In the genomic region with DNA sequence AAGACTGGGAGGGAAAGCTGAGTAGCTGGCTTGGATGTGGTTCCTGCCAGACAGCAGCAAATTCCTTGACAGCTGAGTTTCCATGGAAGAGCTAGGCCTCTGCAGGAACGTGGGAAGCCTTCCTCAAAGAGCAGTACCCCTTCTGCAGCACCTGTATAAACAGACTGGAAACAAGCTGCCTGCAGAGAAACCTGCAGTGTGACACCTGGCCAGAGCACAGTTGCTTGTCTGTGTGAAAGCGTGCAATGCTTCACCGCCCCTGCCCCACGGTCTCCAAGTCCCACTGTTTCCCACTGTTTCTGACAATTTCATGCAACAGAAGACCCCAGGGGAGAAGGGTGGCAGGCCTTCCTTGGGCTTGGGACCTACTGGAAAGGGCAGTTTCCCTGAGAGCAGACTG, we compare ENCODE assay signal across 20 mouse cellular contexts.
DNase-seq lines count a peak whose midpoint lies in the region; ATAC-seq lines count a peak whose summit lies in the region.
"Had no signal": no experiment of that assay in that cellular context is flagged by ENCODE, and none has a peak within 500 bp of the region (broad histone marks: within the 10 kb centered on the region; RNA-seq: fewer than 3 reads in every experiment).

No protein-coding gene starts in this region.

- no peak overlapping the region for H3K4me3 ChIP-seq in hindbrain, embryonic 16.5 days (ENCODE audit: low read length)
- H3K4me3 ChIP-seq in hindbrain, embryonic 11.5 days (ENCODE audit: low read depth, low read length) = no peak overlapping the region
- H3K4me3 ChIP-seq in midbrain, embryonic 15.5 days = no peak overlapping the region
- no peak overlapping the region for H3K4me3 ChIP-seq in midbrain, embryonic 14.5 days (replicated peaks; ENCODE audit: low read depth, low read length)
- H3K4me3 ChIP-seq in embryonic facial prominence, embryonic 13.5 days = no peak overlapping the region
- H3K4me3 ChIP-seq: heart, embryonic 13.5 days; hindbrain, embryonic 15.5 days; limb, embryonic 15.5 days; megakaryocyte, embryonic 14.5 days; myocyte had no signal

- H3K27me3 ChIP-seq in hindbrain, embryonic 16.5 days (replicated peaks; ENCODE audit: control insufficient read depth, insufficient read depth, low read length) = no peaks in the 10 kb centered on the region
- H3K27me3 ChIP-seq in hindbrain, embryonic 11.5 days (ENCODE audit: control insufficient read depth, insufficient read depth, low read length) = no peaks in the 10 kb centered on the region
- H3K27me3 ChIP-seq in midbrain, embryonic 15.5 days (replicated peaks) = no peaks in the 10 kb centered on the region
- H3K27me3 ChIP-seq in midbrain, embryonic 14.5 days (ENCODE audit: control insufficient read depth, insufficient read depth, low read length) = no peaks in the 10 kb centered on the region
- no peaks in the 10 kb centered on the region for H3K27me3 ChIP-seq in embryonic facial prominence, embryonic 13.5 days
- H3K27me3 ChIP-seq: CH12.LX; heart, embryonic 13.5 days; hindbrain, embryonic 15.5 days; limb, embryonic 15.5 days; megakaryocyte, embryonic 14.5 days; Patski had no signal

- peak overlapping the region; percentile 5; the same call in 1 of the 2 replicates for H3K9ac ChIP-seq in hindbrain, embryonic 16.5 days (ENCODE audit: low read depth, low read length)
- no peak overlapping the region for H3K9ac ChIP-seq in hindbrain, embryonic 11.5 days (ENCODE audit: low read depth, low read length)
- H3K9ac ChIP-seq in midbrain, embryonic 15.5 days = no peak overlapping the region
- no peak overlapping the region for H3K9ac ChIP-seq in midbrain, embryonic 14.5 days (replicated peaks; ENCODE audit: low read length)
- H3K9ac ChIP-seq in embryonic facial prominence, embryonic 13.5 days = no peak overlapping the region
- H3K9ac ChIP-seq: forebrain, postnatal 0 days; heart, embryonic 13.5 days; hindbrain, embryonic 15.5 days; limb, embryonic 15.5 days had no signal

- H3K4me1 ChIP-seq in hindbrain, embryonic 16.5 days (ENCODE audit: control insufficient read depth, insufficient read depth, low read depth, low read length) = peaks cover 6% of the 10 kb centered on the region
- no peaks in the 10 kb centered on the region for H3K4me1 ChIP-seq in hindbrain, embryonic 11.5 days (replicated peaks; ENCODE audit: control insufficient read depth, insufficient read depth, low read length)
- H3K4me1 ChIP-seq in midbrain, embryonic 15.5 days = peaks cover 18% of the 10 kb centered on the region
- peaks cover 21% of the 10 kb centered on the region for H3K4me1 ChIP-seq in midbrain, embryonic 14.5 days (ENCODE audit: control insufficient read depth, insufficient read depth, low read length)
- H3K4me1 ChIP-seq in embryonic facial prominence, embryonic 13.5 days = peaks cover 32% of the 10 kb centered on the region

- H3K27ac ChIP-seq in hindbrain, embryonic 16.5 days (ENCODE audit: low read depth, low read length) = no peak overlapping the region
- no peak overlapping the region for H3K27ac ChIP-seq in hindbrain, embryonic 11.5 days (ENCODE audit: low read depth, low read length)
- 0 out of 2 replicates have a peak overlapping the region, but pooled peaks have one; percentile 15 for H3K27ac ChIP-seq in midbrain, embryonic 15.5 days
- no peak overlapping the region for H3K27ac ChIP-seq in midbrain, embryonic 14.5 days (replicated peaks; ENCODE audit: low read depth, low read length)
- 0 out of 2 replicates have a peak overlapping the region, but pooled peaks have one; percentile 7 for H3K27ac ChIP-seq in embryonic facial prominence, embryonic 13.5 days
- H3K27ac ChIP-seq: heart, embryonic 13.5 days; hindbrain, embryonic 15.5 days had no signal

- no peak for DNase-seq in hindbrain, embryonic 11.5 days (ENCODE audit: low spot score)
- no peak for DNase-seq in midbrain, embryonic 14.5 days
- no peak for DNase-seq in adrenal gland, postnatal 4 days (ENCODE audit: low spot score in 2 of 2)
- DNase-seq in liver = no peak
- DNase-seq: cerebellum, adult 18-20 months; forebrain, postnatal 0 days; gastrocnemius, postnatal 10 days; kidney, adult 9 months; right cerebral cortex, postnatal 14 days; thymus, adult 18-20 months had no signal

- no peaks in the 10 kb centered on the region for H3K9me3 ChIP-seq in hindbrain, embryonic 16.5 days (ENCODE audit: control insufficient read depth, low read length)
- no peaks in the 10 kb centered on the region for H3K9me3 ChIP-seq in hindbrain, embryonic 11.5 days (ENCODE audit: control insufficient read depth, low read length)
- H3K9me3 ChIP-seq in midbrain, embryonic 15.5 days = no peaks in the 10 kb centered on the region
- no peaks in the 10 kb centered on the region for H3K9me3 ChIP-seq in midbrain, embryonic 14.5 days (ENCODE audit: control insufficient read depth, low read length)
- H3K9me3 ChIP-seq in embryonic facial prominence, embryonic 13.5 days = peaks cover 6% of the 10 kb centered on the region; the same call in 1 of the 2 replicates
- H3K9me3 ChIP-seq: hindbrain, embryonic 15.5 days; limb, embryonic 15.5 days; megakaryocyte, embryonic 14.5 days had no signal

- no peak for ATAC-seq in hindbrain, embryonic 16.5 days
- no peak for ATAC-seq in hindbrain, embryonic 11.5 days (ENCODE audit: low FRiP score)
- ATAC-seq in midbrain, embryonic 15.5 days (replicated peaks) = no peak
- no peak for ATAC-seq in midbrain, embryonic 14.5 days (ENCODE audit: low FRiP score, low TSS enrichment)
- ATAC-seq in embryonic facial prominence, embryonic 13.5 days (ENCODE audit: insufficient number of reproducible peaks, insufficient read depth, low FRiP score, low TSS enrichment, low read depth) = no peak
- ATAC-seq: forebrain, postnatal 0 days; Patski had no signal

- 37% methylated on average over 4 of the region's 4 CpGs for WGBS in hindbrain, embryonic 16.5 days
- WGBS in hindbrain, embryonic 11.5 days = 32% methylated on average over 4 of the region's 4 CpGs
- WGBS in midbrain, embryonic 15.5 days = 40% methylated on average over 4 of the region's 4 CpGs
- 44% methylated on average over 4 of the region's 4 CpGs for WGBS in midbrain, embryonic 14.5 days
- 48% methylated on average over 4 of the region's 4 CpGs for WGBS in embryonic facial prominence, embryonic 13.5 days

- no peaks in the 10 kb centered on the region for H3K36me3 ChIP-seq in hindbrain, embryonic 16.5 days (ENCODE audit: control insufficient read depth, insufficient read depth, low read length)
- H3K36me3 ChIP-seq in hindbrain, embryonic 11.5 days (ENCODE audit: control insufficient read depth, insufficient read depth, low read length) = no peaks in the 10 kb centered on the region
- no peaks in the 10 kb centered on the region for H3K36me3 ChIP-seq in midbrain, embryonic 15.5 days (replicated peaks)
- no peaks in the 10 kb centered on the region for H3K36me3 ChIP-seq in midbrain, embryonic 14.5 days (ENCODE audit: control insufficient read depth, insufficient read depth, low read length)
- H3K36me3 ChIP-seq in embryonic facial prominence, embryonic 13.5 days = no peaks in the 10 kb centered on the region
- H3K36me3 ChIP-seq: heart, embryonic 13.5 days; hindbrain, embryonic 15.5 days; limb, embryonic 15.5 days had no signal

- no peak overlapping the region for H3K4me2 ChIP-seq in hindbrain, embryonic 16.5 days (ENCODE audit: low read length)
- no peak overlapping the region for H3K4me2 ChIP-seq in hindbrain, embryonic 11.5 days (replicated peaks; ENCODE audit: low read depth, low read length)
- no peak overlapping the region for H3K4me2 ChIP-seq in midbrain, embryonic 15.5 days
- no peak overlapping the region for H3K4me2 ChIP-seq in midbrain, embryonic 14.5 days (ENCODE audit: low read length)
- no peak overlapping the region for H3K4me2 ChIP-seq in embryonic facial prominence, embryonic 13.5 days
- H3K4me2 ChIP-seq: heart, embryonic 13.5 days; hindbrain, embryonic 15.5 days; limb, embryonic 15.5 days had no signal

Comparison
In these comparisons a context has a peak if more than half of its experiments do, and no peak if none do; other contexts are left out.
1. H3K27ac ChIP-seq: peak in midbrain, embryonic 15.5 days (single experiment) and embryonic facial prominence, embryonic 13.5 days (single experiment); none in hindbrain, embryonic 16.5 days (single experiment), hindbrain, embryonic 11.5 days (single experiment) and midbrain, embryonic 14.5 days (single experiment).